Mouse (Mus musculus) olfactory bulb, adult 2 months (tissue): ENCODE measurements around the gene Tdo2.

Experiments used
- CTCF ChIP-seq: fragments of 200-500 bp; IDR thresholded peaks from 2 replicates; pipeline ENCODE4 v1.5.1; 2012; ENCODE audit warnings: low read depth, mild to moderate bottlenecking, low read length, moderate library complexity; ENCODE audit not compliant: insufficient read depth
- POLR2A ChIP-seq: fragments of 200-500 bp; IDR thresholded peaks from 2 replicates; pipeline ENCODE4 v1.6.1; 2012; ENCODE audit warnings: mild to moderate bottlenecking, low read depth, low read length, moderate library complexity; ENCODE audit not compliant: insufficient read depth

GRCm38 (mm10) chr3:81983120-81983895 is 7.3 kb upstream of the Tdo2 start:
- TF ChIP-seq POLR2A (no peak), CTCF (no peak)
